Mouse (Mus musculus): ENCODE results near the gene Zdhhc25. TPM values are rescaled to one million over a fixed set of nuclear protein-coding genes. Genes with fewer than 3 reads are reported as not detected.

The Zdhhc25 gene
- polyA plus RNA-seq, 1 experiment from 2014 or later, result not detected

GRCm38 (mm10) chr15:88602496-88602895 is 2.4 kb downstream of the Zdhhc25 start:
- Histone ChIP-seq H3K36me3 (ENCODE audit: control insufficient read depth, insufficient read depth, low read length) (no peaks in the 10 kb centered on the region), H3K4me2 (replicated peaks; ENCODE audit: low read depth, low read length) (no peak overlapping the region), H3K27ac (ENCODE audit: low read depth, low read length) (no peak overlapping the region), H3K4me1 (ENCODE audit: control insufficient read depth, insufficient read depth, low read length) (no peaks in the 10 kb centered on the region), H3K4me3 (ENCODE audit: low read length) (no peak overlapping the region), H3K9ac (ENCODE audit: low read depth, low read length) (no peak overlapping the region), H3K27me3 (ENCODE audit: control insufficient read depth, insufficient read depth, low read length) (no peaks in the 10 kb centered on the region), H3K9me3 (ENCODE audit: control insufficient read depth, low read length) (no peaks in the 10 kb centered on the region)
- 91% methylated on average over 3 of the region's 3 CpGs for WGBS
- ATAC-seq (ENCODE audit: low FRiP score, low TSS enrichment), result no peak

- no peak overlapping the region for H3K27ac ChIP-seq (ENCODE audit: low read depth, low read length)
- no peak for ATAC-seq (ENCODE audit: low FRiP score, low TSS enrichment)
- no peaks in the 10 kb centered on the region for H3K27me3 ChIP-seq (ENCODE audit: control insufficient read depth, insufficient read depth, low read length)
- H3K4me1 ChIP-seq (ENCODE audit: control insufficient read depth, insufficient read depth, low read length), result no peaks in the 10 kb centered on the region
- no peaks in the 10 kb centered on the region for H3K36me3 ChIP-seq (ENCODE audit: control insufficient read depth, insufficient read depth, low read length)
- no peaks in the 10 kb centered on the region for H3K9me3 ChIP-seq (ENCODE audit: control insufficient read depth, low read length)
- H3K4me2 ChIP-seq (replicated peaks; ENCODE audit: low read depth, low read length), result no peak overlapping the region
- no peak overlapping the region for H3K4me3 ChIP-seq (ENCODE audit: low read length)
- H3K9ac ChIP-seq (ENCODE audit: low read depth, low read length), result no peak overlapping the region
- 78% methylated on average over 9 of the region's 9 CpGs for WGBS
Measured at GRCm38 (mm10) chr15:88603091-88603732, 3.1 kb downstream of the Zdhhc25 start.

GRCm38 (mm10) chr15:88603733-88604119 is 3.6 kb downstream of the Zdhhc25 start:
- H3K9me3 ChIP-seq (ENCODE audit: control insufficient read depth, low read length), result no peaks in the 10 kb centered on the region
- no peak for ATAC-seq (ENCODE audit: low FRiP score, low TSS enrichment)
- 76% methylated on average over 1 of the region's 1 CpGs for WGBS

GRCm38 (mm10) chr15:88604669-88605414 is 4.7 kb downstream of the Zdhhc25 start:
- WGBS, result 86% methylated on average over 17 of the region's 17 CpGs
- Histone ChIP-seq H3K27ac (ENCODE audit: low read depth, low read length) (no peak overlapping the region), H3K4me3 (ENCODE audit: low read length) (no peak overlapping the region), H3K9ac (ENCODE audit: low read depth, low read length) (no peak overlapping the region), H3K27me3 (ENCODE audit: control insufficient read depth, insufficient read depth, low read length) (no peaks in the 10 kb centered on the region), H3K36me3 (ENCODE audit: control insufficient read depth, insufficient read depth, low read length) (no peaks in the 10 kb centered on the region), H3K9me3 (ENCODE audit: control insufficient read depth, low read length) (no peaks in the 10 kb centered on the region), H3K4me2 (replicated peaks; ENCODE audit: low read depth, low read length) (no peak overlapping the region), H3K4me1 (ENCODE audit: control insufficient read depth, insufficient read depth, low read length) (no peaks in the 10 kb centered on the region)
- ATAC-seq (ENCODE audit: low FRiP score, low TSS enrichment), result no peak

More at GRCm38 (mm10) chr15:88603733-88604119, 3.6 kb downstream of the Zdhhc25 start:
- Histone ChIP-seq H3K36me3 (ENCODE audit: control insufficient read depth, insufficient read depth, low read length) (no peaks in the 10 kb centered on the region), H3K9ac (ENCODE audit: low read depth, low read length) (no peak overlapping the region), H3K4me2 (replicated peaks; ENCODE audit: low read depth, low read length) (no peak overlapping the region), H3K27ac (ENCODE audit: low read depth, low read length) (no peak overlapping the region), H3K4me1 (ENCODE audit: control insufficient read depth, insufficient read depth, low read length) (no peaks in the 10 kb centered on the region), H3K27me3 (ENCODE audit: control insufficient read depth, insufficient read depth, low read length) (no peaks in the 10 kb centered on the region), H3K4me3 (ENCODE audit: low read length) (no peak overlapping the region)

GRCm38 (mm10) chr15:88605415-88605785 is 5.3 kb downstream of the Zdhhc25 start:
- H3K27me3 ChIP-seq (ENCODE audit: control insufficient read depth, insufficient read depth, low read length), result no peaks in the 10 kb centered on the region
- no peaks in the 10 kb centered on the region for H3K4me1 ChIP-seq (ENCODE audit: control insufficient read depth, insufficient read depth, low read length)
- H3K9me3 ChIP-seq (ENCODE audit: control insufficient read depth, low read length), result no peaks in the 10 kb centered on the region
- ATAC-seq (ENCODE audit: low FRiP score, low TSS enrichment), result no peak
- H3K4me2 ChIP-seq (replicated peaks; ENCODE audit: low read depth, low read length), result no peak overlapping the region
- WGBS, result 85% methylated on average over 5 of the region's 5 CpGs
- H3K9ac ChIP-seq (ENCODE audit: low read depth, low read length), result no peak overlapping the region
- H3K4me3 ChIP-seq (ENCODE audit: low read length), result no peak overlapping the region
- H3K36me3 ChIP-seq (ENCODE audit: control insufficient read depth, insufficient read depth, low read length), result no peaks in the 10 kb centered on the region
- H3K27ac ChIP-seq (ENCODE audit: low read depth, low read length), result no peak overlapping the region

GRCm38 (mm10) chr15:88617125-88617524 is 17.0 kb downstream of the Zdhhc25 start:
- Histone ChIP-seq H3K4me2 (replicated peaks; ENCODE audit: low read depth, low read length) (no peak overlapping the region), H3K36me3 (ENCODE audit: control insufficient read depth, insufficient read depth, low read length) (no peaks in the 10 kb centered on the region), H3K9ac (ENCODE audit: low read depth, low read length) (no peak overlapping the region), H3K9me3 (ENCODE audit: control insufficient read depth, low read length) (no peaks in the 10 kb centered on the region), H3K4me3 (ENCODE audit: low read length) (no peak overlapping the region), H3K4me1 (ENCODE audit: control insufficient read depth, insufficient read depth, low read length) (no peaks in the 10 kb centered on the region), H3K27me3 (ENCODE audit: control insufficient read depth, insufficient read depth, low read length) (no peaks in the 10 kb centered on the region), H3K27ac (ENCODE audit: low read depth, low read length) (no peak overlapping the region)
- no peak for ATAC-seq (ENCODE audit: low FRiP score, low TSS enrichment)
- WGBS, result 85% methylated on average over 16 of the region's 16 CpGs

- 38% methylated on average over 17 of the region's 17 CpGs for WGBS
Measured at GRCm38 (mm10) chr15:88618008-88618773, 18.1 kb downstream of the Zdhhc25 start.

GRCm38 (mm10) chr15:88620017-88620416 is 19.9 kb downstream of the Zdhhc25 start:
- Histone ChIP-seq H3K9me3 (ENCODE audit: control insufficient read depth, low read length) (no peaks in the 10 kb centered on the region), H3K4me1 (ENCODE audit: control insufficient read depth, insufficient read depth, low read length) (no peaks in the 10 kb centered on the region), H3K4me3 (ENCODE audit: low read length) (no peak overlapping the region), H3K9ac (ENCODE audit: low read depth, low read length) (no peak overlapping the region), H3K27me3 (ENCODE audit: control insufficient read depth, insufficient read depth, low read length) (no peaks in the 10 kb centered on the region), H3K4me2 (replicated peaks; ENCODE audit: low read depth, low read length) (no peak overlapping the region), H3K27ac (ENCODE audit: low read depth, low read length) (no peak overlapping the region), H3K36me3 (ENCODE audit: control insufficient read depth, insufficient read depth, low read length) (no peaks in the 10 kb centered on the region)
- ATAC-seq (ENCODE audit: low FRiP score, low TSS enrichment), result no peak
- WGBS, result 94% methylated on average over 2 of the region's 2 CpGs

More at GRCm38 (mm10) chr15:88618008-88618773, 18.1 kb downstream of the Zdhhc25 start:
- no peak for ATAC-seq (ENCODE audit: low FRiP score, low TSS enrichment)
- Histone ChIP-seq H3K27ac (ENCODE audit: low read depth, low read length) (no peak overlapping the region), H3K27me3 (ENCODE audit: control insufficient read depth, insufficient read depth, low read length) (no peaks in the 10 kb centered on the region), H3K4me3 (ENCODE audit: low read length) (no peak overlapping the region), H3K4me1 (ENCODE audit: control insufficient read depth, insufficient read depth, low read length) (no peaks in the 10 kb centered on the region), H3K36me3 (ENCODE audit: control insufficient read depth, insufficient read depth, low read length) (no peaks in the 10 kb centered on the region), H3K9ac (ENCODE audit: low read depth, low read length) (no peak overlapping the region), H3K4me2 (replicated peaks; ENCODE audit: low read depth, low read length) (no peak overlapping the region), H3K9me3 (ENCODE audit: control insufficient read depth, low read length) (no peaks in the 10 kb centered on the region)

- no peaks in the 10 kb centered on the region for H3K4me1 ChIP-seq (ENCODE audit: control insufficient read depth, insufficient read depth, low read length)
- no peaks in the 10 kb centered on the region for H3K9me3 ChIP-seq (ENCODE audit: control insufficient read depth, low read length)
- H3K36me3 ChIP-seq (ENCODE audit: control insufficient read depth, insufficient read depth, low read length), result no peaks in the 10 kb centered on the region
- H3K27me3 ChIP-seq (ENCODE audit: control insufficient read depth, insufficient read depth, low read length), result no peaks in the 10 kb centered on the region
- ATAC-seq (ENCODE audit: low FRiP score, low TSS enrichment), result no peak
- no peak overlapping the region for H3K9ac ChIP-seq (ENCODE audit: low read depth, low read length)
- no peak overlapping the region for H3K27ac ChIP-seq (ENCODE audit: low read depth, low read length)
- no peak overlapping the region for H3K4me2 ChIP-seq (replicated peaks; ENCODE audit: low read depth, low read length)
- WGBS, result 85% methylated on average over 2 of the region's 2 CpGs
- H3K4me3 ChIP-seq (ENCODE audit: low read length), result no peak overlapping the region
Measured at GRCm38 (mm10) chr15:88623891-88624290, 23.8 kb downstream of the Zdhhc25 start.

Data from kidney, embryonic 14.5 days (tissue).